Mouse (Mus musculus): ENCODE measurements around the gene Iqcn.

GRCm38 (mm10) chr8:70696946-70697345 lies 6.3 kb upstream of the Iqcn start:
- TF ChIP-seq MAX (IDR thresholded peaks at IDR 0.05) (no peak), CTCF (IDR thresholded peaks at IDR 0.05; ENCODE audit: control insufficient read depth, insufficient read depth, insufficient read length) (no peak)
